Mouse (Mus musculus) lung, adult 2 months (tissue): ENCODE measurements around the gene Adig. TPM values are rescaled to one million over a fixed set of nuclear protein-coding genes. Genes with fewer than 3 reads are reported as not detected.
A peak's percentile ranks its signal among the peaks of the same experiment; 100 is the strongest.

ENCODE experiments used
- DNase-seq: peaks from one replicate; pipeline ENCODE4 v3.0.0; 2022
- H3K4me1 ChIP-seq: fragments of 200-500 bp; 2 replicates; pipeline ENCODE4 v1.6.1; 2011; ENCODE audit warnings: low read length; ENCODE audit not compliant: control insufficient read depth, insufficient read depth
- H3K4me3 ChIP-seq: fragments of 200-500 bp; replicated peaks from 2 replicates; pipeline ENCODE3; 2011; ENCODE audit warnings: low read depth, mild to moderate bottlenecking, control low read depth, low read length; ENCODE audit errors: extremely low read depth
- CTCF ChIP-seq: fragments of 200-500 bp; IDR thresholded peaks from 2 replicates; pipeline ENCODE4 v1.5.1; 2011; ENCODE audit warnings: mild to moderate bottlenecking, low read length, control low read depth; ENCODE audit not compliant: insufficient read depth
- POLR2A ChIP-seq: fragments of 200-500 bp; IDR thresholded peaks from 2 replicates; pipeline ENCODE4 v1.6.1; 2011; ENCODE audit warnings: low read depth, mild to moderate bottlenecking, control low read depth, low read length, borderline replicate concordance; ENCODE audit errors: extremely low read depth
- WGBS: fragments of 180-500 bp; shearing (Covaris S2); methylation state at CpG from one replicate; pipeline ENCODE4 v1.1.7; 2018; 5-methylcytosine and 5-hydroxymethylcytosine counted together
- polyA plus RNA-seq: library from polyadenylated mRNA; depleted of rRNA; stranded (reverse); fragments of >200 nt; gene quantifications from 2 replicates; pipeline ENCODE4 v1.2.3, GENCODE M21; 2012; rRNA removed

Adig gene
- polyA plus RNA-seq, 1 experiment: 12.1 TPM

DNA sequence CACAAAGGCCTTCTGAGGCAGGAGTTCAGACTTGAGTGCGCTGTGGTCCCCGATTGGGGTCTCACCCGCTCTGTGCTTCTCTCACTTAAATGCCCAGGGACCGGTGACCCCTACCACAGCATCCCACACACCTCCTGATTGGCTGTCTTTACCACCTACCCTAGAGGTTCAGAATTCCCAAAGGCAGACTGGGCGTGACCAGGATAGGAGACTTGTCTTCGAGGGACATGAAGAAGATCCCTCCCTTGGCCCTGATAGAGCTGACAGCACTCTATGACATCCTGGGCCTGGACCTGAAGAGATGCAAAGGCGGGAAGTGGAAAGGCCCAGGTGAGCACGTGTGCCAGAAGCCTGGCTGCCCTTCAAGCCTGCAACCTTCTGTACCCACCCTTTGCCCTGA, 32.1 kb downstream of the Adig start:
- 75% methylated on average over 8 of the region's 8 CpGs for WGBS
- no peak for DNase-seq
- no peak overlapping the region for H3K4me3 ChIP-seq
- no peaks in the 10 kb centered on the region for H3K4me1 ChIP-seq
- TF ChIP-seq CTCF: no peak
- TF ChIP-seq POLR2A: no peak

DNA sequence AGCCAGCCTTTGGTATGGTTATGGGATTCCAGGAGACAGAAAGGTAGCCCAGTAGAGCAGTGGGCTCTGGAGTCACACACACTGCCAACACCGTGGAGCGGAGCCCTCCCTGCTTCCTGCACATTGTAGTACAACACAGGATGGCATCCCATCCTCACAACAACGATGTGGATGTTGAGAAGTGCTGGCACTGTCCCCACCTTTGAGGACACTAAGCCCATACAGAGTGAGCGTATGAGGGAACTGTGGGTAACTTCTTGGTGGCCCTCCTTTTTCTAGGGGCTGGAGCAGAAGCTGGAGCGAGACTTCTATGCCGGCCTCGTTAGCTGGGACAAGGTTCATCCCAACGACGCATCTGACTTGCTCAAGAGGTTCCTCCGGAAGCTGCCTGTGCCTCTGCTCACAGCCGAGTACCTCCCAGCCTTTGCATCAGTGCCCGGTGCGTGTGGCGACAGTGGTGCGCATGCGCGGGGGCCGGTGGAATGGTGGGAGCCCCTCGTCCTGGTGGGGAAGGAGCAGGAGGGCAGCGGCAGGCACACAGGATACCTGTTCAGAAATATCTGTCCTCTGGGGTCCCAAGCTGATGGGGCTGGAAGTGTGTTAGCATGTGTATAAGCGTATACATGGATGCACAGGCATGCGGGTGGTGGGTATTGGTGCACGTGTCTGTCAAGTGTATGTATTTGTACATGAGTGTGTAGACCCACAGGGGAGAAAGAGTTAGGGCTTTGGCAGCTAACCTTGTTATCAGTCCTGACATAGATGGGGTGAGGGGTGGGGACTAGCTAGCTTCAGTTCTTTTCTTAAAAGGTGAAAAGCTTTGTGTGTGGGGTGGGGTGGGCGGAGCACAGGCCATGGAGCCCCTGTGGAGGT, 37.3 kb downstream of the Adig start:
- no peak overlapping the region for H3K4me3 ChIP-seq
- TF ChIP-seq POLR2A (no peak), CTCF (no peak)
- WGBS: 48% methylated on average over 24 of the region's 24 CpGs
- H3K4me1 ChIP-seq: no peaks in the 10 kb centered on the region
- DNase-seq: no peak

DNA sequence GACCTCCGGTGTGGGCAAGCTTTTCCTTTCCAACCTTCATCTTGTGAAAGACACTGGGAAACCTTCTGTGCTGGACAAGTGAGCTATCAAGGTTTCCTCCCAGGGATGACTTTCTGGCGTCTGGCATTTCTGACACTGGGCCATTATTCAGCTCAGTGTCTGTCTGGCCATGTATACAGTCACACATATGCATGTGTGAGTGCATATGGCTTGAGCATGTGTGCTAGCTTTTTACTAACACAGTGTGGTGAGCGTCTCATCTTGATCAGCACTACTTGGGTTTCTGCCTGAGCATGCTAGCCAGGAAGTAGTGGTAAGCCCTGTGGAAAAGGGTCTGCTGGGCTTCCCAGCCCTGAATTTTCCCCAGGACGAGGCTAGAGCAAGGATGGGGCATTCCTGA, 38.9 kb downstream of the Adig start:
- 43% methylated on average over 4 of the region's 4 CpGs for WGBS
- TF ChIP-seq POLR2A (no peak), CTCF (no peak)
- Histone ChIP-seq H3K4me3 (no peak overlapping the region), H3K4me1 (no peaks in the 10 kb centered on the region)
- DNase-seq: no peak

DNA sequence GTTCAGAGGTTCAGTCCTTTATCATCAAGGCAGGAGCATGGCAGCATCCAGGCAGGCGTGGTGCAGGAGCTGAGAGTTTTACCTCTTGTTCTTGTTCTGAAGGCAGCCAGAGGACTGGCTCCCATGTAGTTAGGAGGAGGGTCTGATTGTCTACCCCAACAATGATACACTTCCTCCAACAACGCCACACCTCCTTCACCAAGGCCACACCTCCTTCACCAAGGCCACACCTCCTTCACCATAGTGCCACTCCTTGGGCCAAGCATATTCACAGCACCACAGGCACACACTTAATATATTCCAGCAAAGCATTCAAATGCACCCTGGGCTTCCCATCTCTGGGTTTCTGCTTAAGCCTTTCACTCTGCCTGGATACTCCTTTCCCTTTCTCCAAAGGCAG, 42.9 kb downstream of the Adig start:
- WGBS: 55% methylated on average over 2 of the region's 2 CpGs
- Histone ChIP-seq H3K4me1 (no peaks in the 10 kb centered on the region), H3K4me3 (no peak overlapping the region)
- no peak for TF ChIP-seq POLR2A
- no peak for TF ChIP-seq CTCF
- no peak for DNase-seq

DNA sequence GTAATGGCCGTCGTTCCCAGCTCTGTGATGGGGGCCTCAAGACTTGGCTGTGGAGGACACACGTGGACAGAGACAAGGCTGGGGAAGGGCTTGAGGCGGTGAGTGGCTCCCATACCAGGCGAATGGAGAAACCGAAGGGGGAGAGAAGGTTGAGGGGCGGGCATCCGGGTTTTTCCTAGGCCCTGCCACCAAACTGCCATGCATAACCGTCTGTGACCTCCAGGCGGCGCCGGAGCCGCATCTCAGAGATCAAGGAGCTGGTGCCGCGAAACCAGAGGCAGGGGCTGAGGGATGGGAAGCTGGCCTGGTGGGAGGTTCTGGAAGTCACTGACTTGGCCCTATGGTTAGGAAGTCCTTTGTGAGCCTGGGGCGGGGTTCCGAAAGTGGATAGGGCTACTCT, 44.3 kb downstream of the Adig start:
- Histone ChIP-seq H3K4me3 (no peak overlapping the region), H3K4me1 (no peaks in the 10 kb centered on the region)
- WGBS: 5% methylated on average over 17 of the region's 17 CpGs
- TF ChIP-seq CTCF (peak; percentile 73), POLR2A (no peak)
- peak; percentile 52 for DNase-seq

DNA sequence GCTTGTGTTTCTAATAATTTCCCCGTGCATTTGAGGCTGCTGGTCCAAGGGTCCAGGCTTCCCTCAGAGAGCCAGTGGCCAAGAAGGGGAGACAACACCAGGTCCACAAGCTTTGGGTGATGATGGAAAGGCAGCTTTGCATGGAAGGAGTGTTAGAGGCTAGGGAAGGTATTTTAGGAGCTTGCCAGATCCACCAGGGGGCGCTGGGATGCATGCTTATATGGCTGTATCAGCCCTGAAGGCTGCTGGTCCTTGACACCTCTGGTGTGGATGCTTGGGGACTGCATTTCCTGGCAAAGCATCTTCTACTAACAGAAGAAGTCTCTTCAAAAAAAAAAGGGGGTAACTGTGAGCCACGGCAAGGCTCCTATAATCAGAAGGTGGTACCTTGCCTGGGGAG, 47.7 kb downstream of the Adig start:
- peak; percentile 89 for TF ChIP-seq CTCF
- TF ChIP-seq POLR2A: no peak
- no peak overlapping the region for H3K4me3 ChIP-seq
- no peaks in the 10 kb centered on the region for H3K4me1 ChIP-seq
- peak; percentile 74 for DNase-seq
- WGBS: 8% methylated on average over 3 of the region's 3 CpGs

DNA sequence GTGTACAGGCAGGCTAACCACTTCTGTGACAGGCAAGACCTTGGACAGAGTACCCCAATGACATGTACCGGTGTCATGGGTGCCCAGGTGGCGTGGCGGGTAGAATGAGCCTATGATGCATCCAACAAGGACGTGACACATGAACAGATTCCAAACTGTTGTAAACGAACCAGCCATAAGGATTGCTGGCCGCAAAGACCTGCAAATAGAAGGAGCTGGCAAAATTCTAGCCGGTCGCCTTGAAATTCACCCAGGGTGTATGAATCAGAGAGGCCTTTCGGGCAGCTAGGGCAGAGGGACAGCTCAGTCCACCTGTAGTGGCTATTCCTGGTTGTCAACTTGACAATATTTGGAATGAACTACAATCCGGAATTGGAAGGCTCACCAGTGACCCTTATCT, 52.0 kb downstream of the Adig start:
- 21% methylated on average over 10 of the region's 10 CpGs for WGBS
- Histone ChIP-seq H3K4me3 (no peak overlapping the region), H3K4me1 (no peaks in the 10 kb centered on the region)
- DNase-seq: no peak
- TF ChIP-seq POLR2A (no peak), CTCF (no peak)

DNA sequence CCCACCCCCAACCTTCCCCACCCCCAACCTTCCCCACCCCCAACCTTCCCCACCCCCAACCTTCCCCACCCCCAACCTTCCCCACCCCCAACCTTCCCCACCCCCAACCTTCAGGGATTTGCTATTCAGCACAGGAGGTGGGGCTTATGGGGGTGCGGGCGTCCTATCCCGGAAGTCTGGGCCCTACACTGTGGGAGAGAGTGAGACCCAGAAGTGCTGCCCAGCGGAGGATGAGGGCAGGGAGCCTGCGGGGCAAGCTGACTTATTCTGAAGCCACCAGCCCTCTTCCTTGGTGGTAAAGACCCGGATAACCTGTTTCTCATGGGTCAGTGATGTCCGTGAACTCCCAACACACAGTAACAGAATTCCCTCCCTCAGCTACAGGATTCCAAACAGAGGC, 52.8 kb downstream of the Adig start:
- WGBS: 1% methylated on average over 7 of the region's 7 CpGs
- TF ChIP-seq POLR2A (no peak), CTCF (no peak)

DNA sequence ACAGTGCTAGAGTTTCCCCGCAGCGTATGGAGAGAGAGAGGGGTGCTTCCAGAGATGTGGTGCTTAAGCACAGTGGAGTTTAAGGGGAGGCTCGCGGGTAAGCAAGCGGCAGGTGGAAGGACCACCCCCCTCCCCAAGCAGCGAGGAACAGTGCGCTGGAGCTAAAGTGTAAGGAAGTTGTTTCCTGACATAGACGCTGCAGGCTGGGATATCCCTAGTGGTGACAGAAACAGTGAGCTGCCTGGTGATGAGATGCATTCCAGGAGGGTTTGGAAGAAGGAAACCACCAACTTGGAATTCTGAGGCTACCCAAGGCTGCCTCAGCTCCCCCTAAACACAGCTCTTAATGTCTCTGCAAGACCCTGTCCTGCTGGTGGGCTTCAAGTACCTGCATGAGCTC, 53.4 kb downstream of the Adig start:
- TF ChIP-seq CTCF: no peak
- no peak for TF ChIP-seq POLR2A
- Histone ChIP-seq H3K4me1 (no peaks in the 10 kb centered on the region), H3K4me3 (no peak overlapping the region)
- WGBS: 4% methylated on average over 8 of the region's 8 CpGs
- peak; percentile 6 for DNase-seq

More for the DNA sequence above, 52.8 kb downstream of the Adig start:
- H3K4me3 ChIP-seq: no peak overlapping the region
- DNase-seq: peak; percentile 33
- no peaks in the 10 kb centered on the region for H3K4me1 ChIP-seq

DNA sequence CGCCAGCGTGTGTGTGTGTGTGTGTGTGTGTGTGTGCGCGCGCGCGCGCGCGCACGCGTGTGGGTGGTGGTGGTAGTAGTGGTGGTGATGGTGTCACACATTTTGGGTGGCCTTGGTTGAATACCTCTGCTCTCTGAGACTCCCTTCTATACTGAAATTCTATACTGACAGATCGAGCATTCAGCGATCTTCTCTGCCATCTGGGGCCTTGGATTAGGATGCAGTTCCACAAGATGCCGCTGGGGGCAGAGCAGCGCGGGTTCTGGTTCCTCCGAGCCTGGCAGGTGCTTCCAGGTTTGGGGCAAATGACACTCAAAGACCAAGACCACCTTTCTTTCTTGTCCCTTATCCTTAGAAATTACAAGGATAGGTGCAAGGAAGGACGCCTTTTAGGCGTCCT, 53.8 kb downstream of the Adig start:
- H3K4me3 ChIP-seq: no peak overlapping the region
- TF ChIP-seq CTCF (peak; percentile 76), POLR2A (no peak)
- DNase-seq: peak; percentile 74
- under 1% methylated on average over 20 of the region's 20 CpGs for WGBS
- H3K4me1 ChIP-seq: no peaks in the 10 kb centered on the region

DNA sequence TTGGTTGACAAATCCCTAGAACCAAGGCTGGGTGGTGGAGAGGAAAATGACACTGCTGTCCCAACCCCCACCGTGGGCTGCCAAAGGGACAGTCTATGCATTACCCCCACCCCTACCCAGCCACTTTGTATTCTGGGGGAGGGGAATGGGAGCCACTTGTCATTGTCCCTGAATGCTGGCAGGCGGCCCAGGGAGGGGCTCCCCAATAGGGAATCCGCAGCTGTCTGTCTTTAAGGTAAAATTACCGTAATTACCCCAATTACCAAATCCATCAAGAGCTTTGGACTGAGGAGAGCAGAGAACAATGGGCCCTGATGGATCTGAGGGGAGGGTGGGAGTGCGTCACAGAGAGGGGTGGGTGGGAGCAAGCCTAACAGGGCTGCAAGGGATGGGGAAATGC, 54.3 kb downstream of the Adig start:
- 10% methylated on average over 5 of the region's 5 CpGs for WGBS
- no peak for DNase-seq
- H3K4me3 ChIP-seq: no peak overlapping the region
- TF ChIP-seq POLR2A: no peak
- TF ChIP-seq CTCF: no peak
- H3K4me1 ChIP-seq: no peaks in the 10 kb centered on the region

Other genes with a start within 250 kb of the Adig start
- gene Bpi, start 244.5 kb upstream of the Adig start, polyA plus RNA-seq: not detected in 2 replicates
- 95.4 and 110 TPM in 2 replicates for gene Lbp, start 196.1 kb upstream of the Adig start, polyA plus RNA-seq
- 10.6 and 12.7 TPM in 2 replicates for gene Snhg11, start 127.0 kb upstream of the Adig start, polyA plus RNA-seq
- gene Ralgapb, start 92.8 kb upstream of the Adig start, polyA plus RNA-seq: 19.4 and 27.5 TPM in 2 replicates
- gene Arhgap40, start 10.2 kb downstream of the Adig start, polyA plus RNA-seq: 0.81 and 5.6 TPM in 2 replicates
- gene Slc32a1, start 108.2 kb downstream of the Adig start, polyA plus RNA-seq: not detected in 2 replicates
- 8.1 and 9.0 TPM in 2 replicates for gene Actr5, start 122.3 kb downstream of the Adig start, polyA plus RNA-seq
- gene Ppp1r16b, start 162.8 kb downstream of the Adig start, polyA plus RNA-seq: 31.6 and 43.5 TPM in 2 replicates